In genomic region chr7:4653351-4653750, GRCm38 (mm10) we compare ENCODE assay signal across 18 mouse cellular contexts. TPM values are rescaled to one million over a fixed set of nuclear protein-coding genes. Genes with fewer than 3 reads are reported as not detected.
A peak's percentile ranks its signal among the peaks of the same experiment; 100 is the strongest.
DNase-seq lines count a peak whose midpoint lies in the region; ATAC-seq and TF ChIP-seq lines count a peak whose summit lies in the region.
"Had no signal": no experiment of that assay in that cellular context is flagged by ENCODE, and none has a peak within 500 bp of the region (broad histone marks: within the 10 kb centered on the region; RNA-seq: fewer than 3 reads in every experiment).

No protein-coding gene starts in this region.

- H3K4me2 ChIP-seq in heart, postnatal 0 days (ENCODE audit: low read depth, low read length): no peak overlapping the region; the same call in 1 of the 2 replicates
- no peak overlapping the region for H3K4me2 ChIP-seq in forebrain, embryonic 12.5 days
- H3K4me2 ChIP-seq: lung, embryonic 14.5 days; midbrain, embryonic 12.5 days had no signal

- H3K79me2 ChIP-seq in macrophage (ENCODE audit: inconsistent target): peaks cover 83% of the 10 kb centered on the region

- no peak for TF ChIP-seq CTCF in heart, postnatal 0 days (IDR thresholded peaks at IDR 0.05; ENCODE audit: low read depth)

- H3K9me3 ChIP-seq in heart, postnatal 0 days (replicated peaks; ENCODE audit: control insufficient read depth, low read length): no peaks in the 10 kb centered on the region
- no peaks in the 10 kb centered on the region for H3K9me3 ChIP-seq in heart, embryonic 10.5 days
- no peaks in the 10 kb centered on the region for H3K9me3 ChIP-seq in forebrain, embryonic 12.5 days
- H3K9me3 ChIP-seq: midbrain, embryonic 12.5 days had no signal

- no peak for DNase-seq in heart, postnatal 0 days (ENCODE audit: low spot score)
- DNase-seq in heart, embryonic 10.5 days (ENCODE audit: low spot score): no peak
- peak; percentile 78 for DNase-seq in A20 (ENCODE audit: low read depth, low spot score)
- DNase-seq in yolk sac, embryonic 10.5 days (ENCODE audit: low spot score): no peak
- DNase-seq: forebrain, postnatal 0 days; kidney, postnatal 14 days; layer of hippocampus, postnatal 36 days had no signal

- H3K36me3 ChIP-seq in heart, postnatal 0 days (replicated peaks; ENCODE audit: control insufficient read depth, insufficient read depth, low read length): 0 out of 2 replicates have a peak, but pooled peaks cover 11% of the 10 kb centered on the region
- peaks cover 10% of the 10 kb centered on the region; the same call in 1 of the 2 replicates for H3K36me3 ChIP-seq in heart, embryonic 10.5 days
- no peaks in the 10 kb centered on the region for H3K36me3 ChIP-seq in macrophage (ENCODE audit: inconsistent target)
- H3K36me3 ChIP-seq in forebrain, embryonic 12.5 days (replicated peaks): peaks cover 18% of the 10 kb centered on the region; the same call in 1 of the 2 replicates

- no peak overlapping the region for H3K9ac ChIP-seq in heart, postnatal 0 days (replicated peaks; ENCODE audit: low read depth, low read length)
- no peak overlapping the region for H3K9ac ChIP-seq in forebrain, embryonic 12.5 days
- H3K9ac ChIP-seq: forebrain, postnatal 0 days; lung, embryonic 14.5 days; midbrain, embryonic 12.5 days had no signal

- no peak for ATAC-seq in heart, postnatal 0 days (ENCODE audit: insufficient read depth, low read depth)
- ATAC-seq in forebrain, embryonic 12.5 days (ENCODE audit: low FRiP score): no peak
- ATAC-seq in inflammation-experienced regulatory T-cells, adult 6 months: no peak
- ATAC-seq: forebrain, postnatal 0 days had no signal

- H3K4me1 ChIP-seq in heart, postnatal 0 days (ENCODE audit: control insufficient read depth, insufficient read depth): peaks cover 37% of the 10 kb centered on the region
- peaks cover 57% of the 10 kb centered on the region for H3K4me1 ChIP-seq in heart, embryonic 10.5 days
- H3K4me1 ChIP-seq in brown adipose tissue, adult 24 weeks (ENCODE audit: control insufficient read depth, insufficient read depth, insufficient read length, low read length): peaks cover 41% of the 10 kb centered on the region
- H3K4me1 ChIP-seq in forebrain, embryonic 12.5 days: peaks cover 26% of the 10 kb centered on the region

- no peaks in the 10 kb centered on the region for H3K27me3 ChIP-seq in heart, postnatal 0 days (ENCODE audit: control insufficient read depth, insufficient read depth, low read length)
- H3K27me3 ChIP-seq in heart, embryonic 10.5 days (ENCODE audit: insufficient read depth, poor library complexity, severe bottlenecking): no peaks in the 10 kb centered on the region
- H3K27me3 ChIP-seq in forebrain, embryonic 12.5 days: no peaks in the 10 kb centered on the region
- H3K27me3 ChIP-seq: midbrain, embryonic 12.5 days had no signal

- H3K4me3 ChIP-seq in heart, postnatal 0 days (ENCODE audit: low read depth, low read length): no peak overlapping the region
- H3K4me3 ChIP-seq in heart, embryonic 10.5 days: no peak overlapping the region
- no peak overlapping the region for H3K4me3 ChIP-seq in brown adipose tissue, adult 24 weeks (ENCODE audit: insufficient read depth, low read depth, low read length)
- H3K4me3 ChIP-seq in macrophage (ENCODE audit: inconsistent target): no peak overlapping the region; the same call in 1 of the 2 replicates
- H3K4me3 ChIP-seq in forebrain, embryonic 12.5 days (replicated peaks): no peak overlapping the region
- H3K4me3 ChIP-seq: midbrain, embryonic 12.5 days had no signal

- peak overlapping the region; percentile 44; the same call in 1 of the 2 replicates for H3K27ac ChIP-seq in heart, postnatal 0 days (ENCODE audit: low read depth)
- H3K27ac ChIP-seq in heart, embryonic 10.5 days: no peak overlapping the region
- peak overlapping the region; percentile 46 for H3K27ac ChIP-seq in brown adipose tissue, adult 24 weeks (replicated peaks; ENCODE audit: low read depth, low read length)
- peak overlapping the region; percentile 97 for H3K27ac ChIP-seq in macrophage
- no peak overlapping the region for H3K27ac ChIP-seq in forebrain, embryonic 12.5 days
- H3K27ac ChIP-seq: midbrain, embryonic 12.5 days had no signal

- TF ChIP-seq EP300 in heart, postnatal 0 days (IDR thresholded peaks at IDR 0.05; ENCODE audit: low read depth): no peak

- 78% methylated on average over 5 of the region's 5 CpGs for WGBS in heart, postnatal 0 days
- WGBS in heart, embryonic 10.5 days: 77% methylated on average over 5 of the region's 5 CpGs
- 6% methylated on average over 5 of the region's 5 CpGs for WGBS in macrophage (ENCODE audit: missing documents)
- WGBS in forebrain, embryonic 12.5 days: 91% methylated on average over 5 of the region's 5 CpGs

RNA-seq across cellular contexts. Expression of gene Ppp6r1, which starts 5.5 kb away (rescaled TPM):
- total RNA-seq in heart, postnatal 0 days (2014; rRNA removed; ENCODE audit: low replicate concordance): 101 and 146 TPM in 2 replicates
- polyA plus RNA-seq in heart, postnatal 0 days (2015; fragmentation: Nextera tagmentation; extraction: Ambion mirVana): 4.9 and 5.7 TPM in 2 replicates
- 8.7 and 16.0 TPM in 2 replicates for polyA plus RNA-seq in heart, embryonic 10.5 days (2016; fragmentation: Nextera tagmentation; extraction: Ambion mirVana)
- polyA plus RNA-seq in brown adipose tissue, adult 24 weeks (2012; ENCODE audit: insufficient read depth, insufficient read length, missing spikeins): 31.0 and 46.4 TPM in 2 replicates
- 100 to 1,000 TPM in 25 of 26 experiments, 10 to 100 TPM in 1; 98.1 to 413 (median 178) TPM for total RNA-seq in macrophage (2018; cell fraction: chromatin; rRNA removed)
- total RNA-seq in macrophage (2018; cell fraction: cytosol; rRNA removed): 100 to 1,000 TPM in 11 of 26 experiments, 10 to 100 TPM in 15; 71.3 to 140 (median 90.6) TPM
- total RNA-seq in macrophage (2018; cell fraction: nucleus; rRNA removed): 100 to 1,000 TPM in 17 of 26 experiments, 10 to 100 TPM in 9; 76.1 to 264 (median 129) TPM
- polyA plus RNA-seq in macrophage (2018): 68.2 to 77.4 TPM (median 74.2 TPM) in 3 replicates
- 15.4 and 25.3 TPM in 2 replicates for polyA plus RNA-seq in forebrain, embryonic 12.5 days (2016; fragmentation: Nextera tagmentation; extraction: Ambion mirVana)
- 10 to 100 TPM in 1 of 3 experiments, 1 to 10 TPM in 2; 7.7 to 13.6 (median 9.7) TPM for polyA plus RNA-seq in inflammation-experienced regulatory T-cells, adult 6 months (2017; shearing (Covaris generic))

RNA-seq across cellular contexts. Expression of gene Tmem86b, which starts 22.1 kb away (rescaled TPM):
- total RNA-seq in heart, postnatal 0 days (2014; rRNA removed; ENCODE audit: low replicate concordance): 4.8 and 11.5 TPM in 2 replicates
- polyA plus RNA-seq in heart, postnatal 0 days (2015; fragmentation: Nextera tagmentation; extraction: Ambion mirVana): 0.33 and 0.82 TPM in 2 replicates
- polyA plus RNA-seq in heart, embryonic 10.5 days (2016; fragmentation: Nextera tagmentation; extraction: Ambion mirVana): 2.8 and 4.4 TPM in 2 replicates
- 1.0 and 2.2 TPM in 2 replicates for polyA plus RNA-seq in brown adipose tissue, adult 24 weeks (2012; ENCODE audit: insufficient read depth, insufficient read length, missing spikeins)
- 10 to 100 TPM; 21.2 to 71.7 (median 39.4) TPM for total RNA-seq in macrophage (2018; cell fraction: chromatin; rRNA removed)
- total RNA-seq in macrophage (2018; cell fraction: cytosol; rRNA removed): 1 to 10 TPM in 24 of 26 experiments, under 1 TPM in 2; 0.81 to 3.6 (median 1.7) TPM
- total RNA-seq in macrophage (2018; cell fraction: nucleus; rRNA removed): 10 to 100 TPM; 17.0 to 69.2 (median 24.3) TPM
- polyA plus RNA-seq in macrophage (2018): 1.4 to 2.3 TPM (median 2.1 TPM) in 3 replicates
- 3.7 and 5.1 TPM in 2 replicates for polyA plus RNA-seq in forebrain, embryonic 12.5 days (2016; fragmentation: Nextera tagmentation; extraction: Ambion mirVana)
- polyA plus RNA-seq in inflammation-experienced regulatory T-cells, adult 6 months (2017; shearing (Covaris generic)): 1 to 10 TPM; 3.1 to 4.1 (median 4.0) TPM

RNA-seq across cellular contexts. Expression of gene Hspbp1, which starts 31.5 kb away (rescaled TPM):
- 138 and 156 TPM in 2 replicates for total RNA-seq in heart, postnatal 0 days (2014; rRNA removed; ENCODE audit: low replicate concordance)
- 69.8 and 72.9 TPM in 2 replicates for polyA plus RNA-seq in heart, postnatal 0 days (2015; fragmentation: Nextera tagmentation; extraction: Ambion mirVana)
- polyA plus RNA-seq in heart, embryonic 10.5 days (2016; fragmentation: Nextera tagmentation; extraction: Ambion mirVana): 105 and 118 TPM in 2 replicates
- polyA plus RNA-seq in brown adipose tissue, adult 24 weeks (2012; ENCODE audit: insufficient read depth, insufficient read length, missing spikeins): 21.7 and 23.6 TPM in 2 replicates
- total RNA-seq in macrophage (2018; cell fraction: chromatin; rRNA removed): 10 to 100 TPM in 16 of 26 experiments, 1 to 10 TPM in 10; 5.5 to 20.2 (median 12.1) TPM
- total RNA-seq in macrophage (2018; cell fraction: cytosol; rRNA removed): 10 to 100 TPM; 19.5 to 34.9 (median 26.6) TPM
- 10 to 100 TPM in 19 of 26 experiments, 1 to 10 TPM in 7; 7.3 to 22.5 (median 12.8) TPM for total RNA-seq in macrophage (2018; cell fraction: nucleus; rRNA removed)
- 13.6 to 44.2 TPM (median 27.9 TPM) in 3 replicates for polyA plus RNA-seq in macrophage (2018)
- polyA plus RNA-seq in forebrain, embryonic 12.5 days (2016; fragmentation: Nextera tagmentation; extraction: Ambion mirVana): 112 and 114 TPM in 2 replicates
- polyA plus RNA-seq in inflammation-experienced regulatory T-cells, adult 6 months (2017; shearing (Covaris generic)): 10 to 100 TPM; 41.5 to 52.0 (median 46.5) TPM

RNA-seq across cellular contexts. Expression of gene Brsk1, which starts 37.1 kb away (rescaled TPM):
- 7.1 and 10.9 TPM in 2 replicates for total RNA-seq in heart, postnatal 0 days (2014; rRNA removed; ENCODE audit: low replicate concordance)
- 0.22 and 0.36 TPM in 2 replicates for polyA plus RNA-seq in heart, postnatal 0 days (2015; fragmentation: Nextera tagmentation; extraction: Ambion mirVana)
- polyA plus RNA-seq in heart, embryonic 10.5 days (2016; fragmentation: Nextera tagmentation; extraction: Ambion mirVana): 0.89 and 1.0 TPM in 2 replicates
- 0.63 TPM in 2 replicates for polyA plus RNA-seq in brown adipose tissue, adult 24 weeks (2012; ENCODE audit: insufficient read depth, insufficient read length, missing spikeins)
- total RNA-seq in macrophage (2018; cell fraction: chromatin; rRNA removed): 1 to 10 TPM in 1 of 26 experiments, under 1 TPM in 3, not detected in 22; 0.25 to 2.0 (median 0.43) TPM
- total RNA-seq in macrophage (2018; cell fraction: cytosol; rRNA removed): under 1 TPM in 1 of 26 experiments, not detected in 25; 0.04 TPM
- total RNA-seq in macrophage (2018; cell fraction: nucleus; rRNA removed): under 1 TPM in 1 of 26 experiments, not detected in 25; 0.34 TPM
- 0.07 TPM in 1 of 3 replicates, not detected in the others for polyA plus RNA-seq in macrophage (2018)
- 3.6 and 3.8 TPM in 2 replicates for polyA plus RNA-seq in forebrain, embryonic 12.5 days (2016; fragmentation: Nextera tagmentation; extraction: Ambion mirVana)
- under 1 TPM in 1 of 3 experiments, not detected in 2; 0.62 TPM for polyA plus RNA-seq in inflammation-experienced regulatory T-cells, adult 6 months (2017; shearing (Covaris generic))

RNA-seq across cellular contexts. Expression of gene Ptprh, which starts 49.5 kb away (rescaled TPM):
- total RNA-seq in heart, postnatal 0 days (2014; rRNA removed; ENCODE audit: low replicate concordance): not detected in 2 replicates
- polyA plus RNA-seq in heart, postnatal 0 days (2015; fragmentation: Nextera tagmentation; extraction: Ambion mirVana): not detected in 2 replicates
- not detected in 2 replicates for polyA plus RNA-seq in heart, embryonic 10.5 days (2016; fragmentation: Nextera tagmentation; extraction: Ambion mirVana)
- polyA plus RNA-seq in brown adipose tissue, adult 24 weeks (2012; ENCODE audit: insufficient read depth, insufficient read length, missing spikeins): not detected in 2 replicates
- total RNA-seq in macrophage (2018; cell fraction: chromatin; rRNA removed): not detected
- not detected for total RNA-seq in macrophage (2018; cell fraction: cytosol; rRNA removed)
- not detected for total RNA-seq in macrophage (2018; cell fraction: nucleus; rRNA removed)
- polyA plus RNA-seq in macrophage (2018): not detected in 3 replicates
- polyA plus RNA-seq in forebrain, embryonic 12.5 days (2016; fragmentation: Nextera tagmentation; extraction: Ambion mirVana): not detected in 2 replicates
- polyA plus RNA-seq in inflammation-experienced regulatory T-cells, adult 6 months (2017; shearing (Covaris generic)): not detected
- total RNA-seq: gastrocnemius, postnatal 4 days; heart, postnatal 25 days had no signal
- polyA plus RNA-seq: C2C12; intestine, embryonic 14.5 days; lung, embryonic 14.5 days; neural tube, embryonic 11.5 days had no signal

Comparison
In these comparisons a context has a peak if more than half of its experiments do, and no peak if none do; other contexts are left out.
1. H3K27ac ChIP-seq: peak in heart, postnatal 0 days (single experiment), brown adipose tissue, adult 24 weeks (single experiment) and macrophage (single experiment); none in heart, embryonic 10.5 days (single experiment) and forebrain, embryonic 12.5 days (single experiment).